Mouse (Mus musculus) bone marrow, adult 2 months (tissue): ENCODE measurements at regions not wholly inside any gene's neighbourhood (a gene's known extent, or its start where the extent isn't known, plus 50 kb on each side); places are given as distances from the start of the nearest gene placed in this dataset.

Experiments used
- CTCF ChIP-seq: fragments of 200-500 bp; IDR thresholded peaks from 2 replicates; pipeline ENCODE4 v1.5.1; 2011; ENCODE audit warnings: low read length, control low read depth; ENCODE audit not compliant: control insufficient read depth, insufficient read depth
- POLR2A ChIP-seq: fragments of 200-500 bp; IDR thresholded peaks from 2 replicates; pipeline ENCODE4 v1.6.1; 2011; ENCODE audit warnings: low read depth, mild to moderate bottlenecking, control low read depth, low read length, borderline replicate concordance; ENCODE audit not compliant: control insufficient read depth

GRCm38 (mm10) chr6:67088741-67089455 lies 51.6 kb upstream of the Gadd45a start:
- TF ChIP-seq CTCF (no peak), POLR2A (no peak)
